Comparison of ENCODE assay signal across 15 mouse cellular contexts in genomic region chr14:47133948-47134347, GRCm38 (mm10). TPM values are rescaled to one million over a fixed set of nuclear protein-coding genes. Genes with fewer than 3 reads are reported as not detected.
DNase-seq lines count a peak whose midpoint lies in the region; ATAC-seq and TF ChIP-seq lines count a peak whose summit lies in the region.
"Had no signal": no experiment of that assay in that cellular context is flagged by ENCODE, and none has a peak within 500 bp of the region (broad histone marks: within the 10 kb centered on the region; RNA-seq: fewer than 3 reads in every experiment).

No protein-coding gene starts in this region.

- no peak for DNase-seq in neural tube, embryonic 10.5 days (ENCODE audit: extremely low spot score, low spot score)
- DNase-seq in Patski (ENCODE audit: low read depth, low spot score): no peak
- DNase-seq in intestine, embryonic 14.5 days (ENCODE audit: low spot score): no peak
- DNase-seq in stomach, postnatal 0 days (ENCODE audit: low spot score): peak; percentile 25
- DNase-seq in lung, postnatal 4 days: no peak
- no peak for DNase-seq in frontal cortex, postnatal 14 days (ENCODE audit: low spot score in 2 of 2)
- DNase-seq: heart, postnatal 36 days; left cerebral cortex, postnatal 4 days; liver, embryonic 13.5 days; spleen, adult 18-20 months had no signal

- POLR2A ChIA-PET in Patski (lab: Charles Lee): no interaction called here

- TF ChIP-seq EP300 in stomach, postnatal 0 days (optimal IDR thresholded peaks at IDR 0.05): no peak

- H3K4me2 ChIP-seq in neural tube, embryonic 13.5 days: no peak overlapping the region
- H3K4me2 ChIP-seq in intestine, embryonic 14.5 days (ENCODE audit: low read length): no peak overlapping the region
- no peak overlapping the region for H3K4me2 ChIP-seq in stomach, postnatal 0 days (replicated peaks; ENCODE audit: low read depth)
- H3K4me2 ChIP-seq: embryonic facial prominence, embryonic 13.5 days; forebrain, embryonic 13.5 days; kidney, embryonic 15.5 days; liver, embryonic 13.5 days had no signal

- H3K4me3 ChIP-seq in neural tube, embryonic 13.5 days: no peak overlapping the region
- no peak overlapping the region for H3K4me3 ChIP-seq in intestine, embryonic 14.5 days (ENCODE audit: low read depth, low read length)
- no peak overlapping the region for H3K4me3 ChIP-seq in stomach, postnatal 0 days (ENCODE audit: low read depth, low read length)
- H3K4me3 ChIP-seq: embryonic facial prominence, embryonic 13.5 days; forebrain, embryonic 13.5 days; heart, embryonic 10.5 days; kidney, embryonic 15.5 days; liver, embryonic 13.5 days had no signal

- 0 out of 2 replicates have a peak, but pooled peaks cover 8% of the 10 kb centered on the region for H3K4me1 ChIP-seq in neural tube, embryonic 13.5 days (replicated peaks)
- H3K4me1 ChIP-seq in intestine, embryonic 14.5 days (replicated peaks; ENCODE audit: control insufficient read depth, insufficient read depth, low read length): no peaks in the 10 kb centered on the region
- H3K4me1 ChIP-seq in stomach, postnatal 0 days (replicated peaks; ENCODE audit: control insufficient read depth, insufficient read depth): no peaks in the 10 kb centered on the region
- H3K4me1 ChIP-seq: forebrain, embryonic 13.5 days; kidney, embryonic 15.5 days; liver, embryonic 13.5 days had no signal

- H3K9me3 ChIP-seq in neural tube, embryonic 13.5 days: no peaks in the 10 kb centered on the region
- H3K9me3 ChIP-seq in intestine, embryonic 14.5 days (ENCODE audit: control insufficient read depth, low read length): no peaks in the 10 kb centered on the region
- no peaks in the 10 kb centered on the region for H3K9me3 ChIP-seq in stomach, postnatal 0 days (ENCODE audit: control insufficient read depth, low read length)
- H3K9me3 ChIP-seq: embryonic facial prominence, embryonic 13.5 days; forebrain, embryonic 13.5 days; heart, embryonic 10.5 days; kidney, embryonic 15.5 days; liver, embryonic 13.5 days had no signal

- TF ChIP-seq CTCF in Patski (IDR thresholded peaks at IDR 0.05): no peak
- no peak for TF ChIP-seq CTCF in stomach, postnatal 0 days (IDR thresholded peaks at IDR 0.05; ENCODE audit: low read depth)

- CTCF ChIA-PET in Patski (lab: Charles Lee): interaction anchor here (1.1 kb wide), 1 partner anchor 15 kb away, joined by 3 read pairs; no protein-coding TSS in a partner anchor

- no peak overlapping the region for H3K27ac ChIP-seq in neural tube, embryonic 13.5 days (replicated peaks)
- H3K27ac ChIP-seq in intestine, embryonic 14.5 days (ENCODE audit: low read depth): no peak overlapping the region
- no peak overlapping the region for H3K27ac ChIP-seq in stomach, postnatal 0 days (replicated peaks)
- H3K27ac ChIP-seq: embryonic facial prominence, embryonic 13.5 days; forebrain, embryonic 13.5 days; heart, embryonic 10.5 days; kidney, embryonic 15.5 days; liver, embryonic 13.5 days had no signal

- no peaks in the 10 kb centered on the region for H3K27me3 ChIP-seq in neural tube, embryonic 13.5 days
- H3K27me3 ChIP-seq in Patski: no peaks in the 10 kb centered on the region
- no peaks in the 10 kb centered on the region for H3K27me3 ChIP-seq in intestine, embryonic 14.5 days (replicated peaks; ENCODE audit: control insufficient read depth, insufficient read depth, low read length)
- H3K27me3 ChIP-seq in stomach, postnatal 0 days (ENCODE audit: control insufficient read depth, insufficient read depth, low read length): no peaks in the 10 kb centered on the region
- H3K27me3 ChIP-seq: embryonic facial prominence, embryonic 13.5 days; forebrain, embryonic 13.5 days; kidney, embryonic 15.5 days; liver, embryonic 13.5 days had no signal

- in situ Hi-C loops in Patski (cut with MboI; ENCODE audit: low pct_unique_long_range_greater_than_20kb): no loop called here

- no peak overlapping the region for H3K9ac ChIP-seq in neural tube, embryonic 13.5 days
- H3K9ac ChIP-seq in intestine, embryonic 14.5 days (ENCODE audit: low read length): no peak overlapping the region
- H3K9ac ChIP-seq in stomach, postnatal 0 days (ENCODE audit: low read length): no peak overlapping the region
- H3K9ac ChIP-seq: embryonic facial prominence, embryonic 13.5 days; forebrain, embryonic 13.5 days; kidney, embryonic 15.5 days; liver, embryonic 13.5 days had no signal

- peak; percentile 67; the same call in 1 of the 2 replicates for ATAC-seq in neural tube, embryonic 13.5 days (ENCODE audit: low read depth)
- peak; percentile 89 for ATAC-seq in Patski
- ATAC-seq in intestine, embryonic 14.5 days (replicated peaks; ENCODE audit: low FRiP score, low TSS enrichment, low read depth): 0 out of 2 replicates have a peak, but pooled peaks have one; percentile 23
- ATAC-seq in stomach, postnatal 0 days (ENCODE audit: low FRiP score, low TSS enrichment): peak; percentile 62
- ATAC-seq: forebrain, embryonic 13.5 days had no signal

- 59% methylated on average over 10 of the region's 10 CpGs for WGBS in neural tube, embryonic 13.5 days
- WGBS in intestine, embryonic 14.5 days: 62% methylated on average over 10 of the region's 10 CpGs
- 52% methylated on average over 10 of the region's 10 CpGs for WGBS in stomach, postnatal 0 days

- no peaks in the 10 kb centered on the region for H3K36me3 ChIP-seq in neural tube, embryonic 13.5 days
- H3K36me3 ChIP-seq in intestine, embryonic 14.5 days (ENCODE audit: control insufficient read depth, insufficient read depth, low read length): no peaks in the 10 kb centered on the region
- no peaks in the 10 kb centered on the region for H3K36me3 ChIP-seq in stomach, postnatal 0 days (ENCODE audit: control insufficient read depth, insufficient read depth, low read length)
- H3K36me3 ChIP-seq: embryonic facial prominence, embryonic 13.5 days; heart, embryonic 10.5 days; kidney, embryonic 15.5 days; liver, embryonic 13.5 days had no signal

RNA-seq across cellular contexts. Expression of gene Gch1, which starts 55.3 kb away (rescaled TPM):
- 2.1 and 2.6 TPM in 2 replicates for polyA plus RNA-seq in neural tube, embryonic 13.5 days (2015; fragmentation: Nextera tagmentation; extraction: Ambion mirVana)
- polyA plus RNA-seq in Patski (2021): 2.2 TPM
- 3.0 and 4.4 TPM in 2 replicates for polyA plus RNA-seq in intestine, embryonic 14.5 days (2014; fragmentation: Nextera tagmentation; extraction: Ambion mirVana)
- 12.0 and 12.4 TPM in 2 replicates for polyA plus RNA-seq in stomach, postnatal 0 days (2015; fragmentation: Nextera tagmentation; extraction: Ambion mirVana)

Comparison
In these comparisons a context has a peak if more than half of its experiments do, and no peak if none do; other contexts are left out.
1. ATAC-seq: peak in every context shown above with its lines; median percentile 89 in Patski; 67 in neural tube, embryonic 13.5 days; 62 in stomach, postnatal 0 days; 23 in intestine, embryonic 14.5 days.